Mouse (Mus musculus): ENCODE data around the gene Vat1l. TPM values are rescaled to one million over a fixed set of nuclear protein-coding genes. Genes with fewer than 3 reads are reported as not detected.

Gene Vat1l
- 67.3 TPM for polyA plus RNA-seq (2015; fragmentation: Illumina TruSeq; extraction: RNeasy Lipid Tissue Mini Kit (QIAGEN cat#74804); ENCODE audit: low read depth, low replicate concordance)

DNA sequence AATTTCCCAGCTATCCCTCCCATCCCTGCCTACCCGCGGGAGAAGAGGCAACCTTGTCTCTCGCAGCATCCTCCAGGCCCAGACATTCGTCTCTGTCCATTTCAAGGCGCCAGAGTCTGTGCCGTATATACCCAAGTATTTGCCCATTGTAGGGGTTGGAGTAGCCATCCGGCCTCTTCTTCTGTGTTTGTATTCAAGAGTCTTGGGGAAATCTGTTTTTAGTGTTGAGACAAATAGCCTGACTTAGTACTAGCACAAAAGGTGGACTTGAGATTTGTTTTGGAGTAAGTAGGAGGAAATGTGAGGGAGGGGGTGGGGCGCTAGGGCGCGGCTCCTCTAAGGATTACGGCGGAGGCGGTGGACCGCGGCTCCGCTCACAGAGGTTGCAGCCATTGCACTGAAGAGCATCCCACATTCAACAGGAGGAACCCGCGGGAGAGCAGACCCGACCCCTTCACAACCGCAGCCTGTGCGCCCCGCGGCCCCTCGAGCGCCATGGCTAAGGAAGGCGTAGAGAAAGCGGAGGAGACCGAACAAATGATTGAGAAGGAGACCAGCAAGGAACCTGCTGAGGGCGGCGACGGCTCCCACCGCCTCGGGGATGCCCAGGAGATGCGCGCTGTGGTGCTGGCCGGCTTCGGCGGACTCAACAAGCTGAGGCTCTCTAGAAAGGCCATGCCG lies at the start of gene Vat1l:
Vat1l (plus strand) TSS at position 392 of the 681 bp plus-strand sequence.

DNA sequence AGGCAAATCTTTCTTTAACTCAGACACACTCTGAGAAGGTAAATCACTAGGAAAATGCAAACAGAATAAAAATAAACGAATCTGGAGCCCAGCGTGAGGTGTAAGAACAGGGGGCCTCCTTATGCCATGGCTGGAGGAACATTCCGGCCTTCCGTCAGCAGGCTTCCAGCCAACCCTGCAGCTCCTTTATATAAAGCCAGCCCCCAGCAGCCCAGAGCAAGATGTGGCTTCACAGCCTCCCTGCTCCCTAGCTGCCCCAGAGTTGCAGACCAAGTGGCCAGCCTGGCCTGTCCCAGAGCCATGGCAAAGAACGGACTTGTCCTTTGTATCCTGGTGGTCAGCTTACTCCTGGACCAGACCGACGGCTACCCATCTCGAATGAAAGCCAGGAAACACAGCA lies 212.4 kb downstream of the Vat1l start, which contains the start of gene Clec3a:
Clec3a (plus strand) TSS at position 301 of the 400 bp plus-strand sequence.

Other genes with a start within 250 kb of the Vat1l start
- gene Nudt7, start 72.1 kb upstream of the Vat1l start, polyA plus RNA-seq (2015; fragmentation: Illumina TruSeq; extraction: RNeasy Lipid Tissue Mini Kit (QIAGEN cat#74804); ENCODE audit: low read depth, low replicate concordance), result 17.8 TPM
- not detected for gene Clec3a, start 212.5 kb downstream of the Vat1l start, polyA plus RNA-seq (2015; fragmentation: Illumina TruSeq; extraction: RNeasy Lipid Tissue Mini Kit (QIAGEN cat#74804); ENCODE audit: low read depth, low replicate concordance)
- gene Wwox, start 234.0 kb downstream of the Vat1l start, polyA plus RNA-seq (2015; fragmentation: Illumina TruSeq; extraction: RNeasy Lipid Tissue Mini Kit (QIAGEN cat#74804); ENCODE audit: low read depth, low replicate concordance), result 17.8 TPM